Mouse (Mus musculus) fibroblast of lung, adult 2 months (primary cell): ENCODE data around the gene Bax.
"Not testable (repeated sequence)": the region's sequence is repeated elsewhere in the genome, so short reads cannot be mapped to it uniquely, and the experiment has no call there.

Source experiments
- DNase-seq: peaks from one replicate; pipeline ENCODE4 v3.0.0-alpha.2; 2011; ENCODE audit warnings: low read depth

Bax gene

DNA sequence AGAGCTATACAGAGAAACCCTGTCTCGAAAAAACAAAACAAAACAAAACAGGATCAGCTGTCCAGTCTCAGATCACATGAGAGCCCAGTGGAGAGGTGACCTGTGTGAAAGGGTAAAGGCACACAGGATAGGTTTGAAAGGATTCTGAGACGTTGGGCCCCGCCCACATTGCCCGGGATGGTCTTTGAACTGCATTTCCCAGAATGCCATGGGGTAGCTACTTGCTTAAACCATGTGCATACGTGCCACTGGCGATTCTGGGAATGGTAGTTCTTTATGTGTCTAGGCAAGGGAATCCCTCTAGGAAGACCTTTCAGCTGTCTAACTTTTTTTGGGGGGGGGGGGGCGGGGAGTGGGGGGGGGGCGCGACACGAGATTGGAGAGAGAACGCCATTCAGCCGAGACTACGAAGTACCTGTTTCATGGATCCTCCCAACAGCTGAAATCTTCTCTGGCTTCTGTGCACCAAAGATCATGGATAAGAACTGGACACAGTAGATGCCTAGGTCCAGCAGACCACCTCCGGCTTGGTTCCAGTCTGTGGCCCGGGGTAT, 14.8 kb upstream of the Bax start, which contains the start of gene Tulp2:
Gene Tulp2, plus strand, starts transcription at position 504 of the 554 bp plus-strand sequence.
- DNase-seq: no peak

DNA sequence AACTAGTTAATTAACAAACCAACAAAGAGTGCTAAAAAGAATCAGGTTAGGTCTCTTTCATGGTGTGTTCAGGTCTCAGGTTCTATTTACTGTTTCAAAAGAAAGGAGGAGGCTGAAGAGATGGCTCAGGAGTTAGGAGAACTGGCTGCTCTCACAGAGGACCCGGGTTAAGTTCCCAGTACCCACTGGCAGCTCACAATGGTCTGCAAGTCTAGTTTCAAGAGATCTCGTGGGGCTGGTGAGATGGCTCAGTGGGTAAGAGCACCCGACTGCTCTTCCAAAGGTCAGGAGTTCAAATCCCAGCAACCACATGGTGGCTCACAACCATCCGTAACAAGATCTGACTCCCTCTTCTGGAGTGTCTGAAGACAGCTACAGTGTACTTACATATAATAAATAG, 13.6 kb upstream of the Bax start:
- DNase-seq: not testable (repeated sequence)

DNA sequence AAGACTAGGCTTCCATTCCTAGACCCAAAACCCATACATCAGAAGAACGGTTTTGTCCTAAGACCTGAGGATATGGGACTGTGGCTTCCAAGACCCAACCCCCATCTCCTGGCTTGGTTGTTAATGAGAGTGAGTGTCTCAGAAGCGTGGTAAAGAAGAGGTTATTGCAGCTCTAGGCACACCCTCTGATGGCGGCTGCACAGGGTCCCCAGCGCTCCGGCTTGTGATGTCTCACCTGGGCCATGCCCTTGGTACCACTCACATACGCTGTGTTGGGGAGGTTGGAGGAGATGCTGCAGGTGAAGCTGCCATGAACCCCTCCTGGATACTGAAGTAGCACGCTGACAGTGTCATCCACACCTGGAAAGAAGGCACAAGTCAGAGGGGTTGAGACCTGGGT, 12.1 kb upstream of the Bax start:
- DNase-seq: no peak

DNA sequence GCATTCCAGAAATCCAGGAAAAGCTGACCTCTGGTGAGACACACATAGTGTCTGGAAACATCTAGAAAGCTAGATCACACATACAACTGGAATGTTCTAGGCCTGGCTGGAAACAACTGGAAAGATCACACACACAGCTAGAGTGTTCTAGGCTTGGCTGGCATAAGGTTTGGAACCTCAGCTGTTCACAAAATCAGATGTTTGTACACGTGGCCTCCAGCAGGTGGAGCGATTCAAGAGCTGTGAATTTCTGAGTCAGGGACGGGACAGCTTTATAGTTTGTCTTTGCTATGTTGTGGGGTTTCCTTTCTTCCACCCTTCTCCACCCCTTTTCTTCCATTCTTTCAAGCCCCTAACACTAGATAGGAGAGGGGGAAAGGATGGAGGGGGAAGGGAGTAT, 10.3 kb upstream of the Bax start:
- no peak for DNase-seq

DNA sequence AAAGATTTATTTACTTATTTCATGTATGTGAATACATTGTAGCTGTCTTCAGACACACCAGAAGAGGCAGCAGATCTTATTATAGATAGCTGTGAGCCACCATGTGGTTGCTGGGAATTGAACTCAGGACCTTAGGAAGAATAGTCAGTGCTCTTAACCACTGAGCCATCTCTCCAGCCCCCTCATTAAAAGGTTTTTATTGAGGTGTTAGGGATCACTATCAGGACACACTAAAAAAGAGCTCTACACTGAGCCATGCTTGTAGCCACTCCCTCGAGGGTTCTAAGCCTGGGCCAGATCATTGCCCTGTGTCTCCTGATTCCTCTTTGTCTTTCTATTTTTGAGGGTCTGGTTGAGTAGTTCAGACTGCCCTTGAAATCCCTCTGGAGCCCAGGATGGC, 9.8 kb upstream of the Bax start:
- no peak for DNase-seq

DNA sequence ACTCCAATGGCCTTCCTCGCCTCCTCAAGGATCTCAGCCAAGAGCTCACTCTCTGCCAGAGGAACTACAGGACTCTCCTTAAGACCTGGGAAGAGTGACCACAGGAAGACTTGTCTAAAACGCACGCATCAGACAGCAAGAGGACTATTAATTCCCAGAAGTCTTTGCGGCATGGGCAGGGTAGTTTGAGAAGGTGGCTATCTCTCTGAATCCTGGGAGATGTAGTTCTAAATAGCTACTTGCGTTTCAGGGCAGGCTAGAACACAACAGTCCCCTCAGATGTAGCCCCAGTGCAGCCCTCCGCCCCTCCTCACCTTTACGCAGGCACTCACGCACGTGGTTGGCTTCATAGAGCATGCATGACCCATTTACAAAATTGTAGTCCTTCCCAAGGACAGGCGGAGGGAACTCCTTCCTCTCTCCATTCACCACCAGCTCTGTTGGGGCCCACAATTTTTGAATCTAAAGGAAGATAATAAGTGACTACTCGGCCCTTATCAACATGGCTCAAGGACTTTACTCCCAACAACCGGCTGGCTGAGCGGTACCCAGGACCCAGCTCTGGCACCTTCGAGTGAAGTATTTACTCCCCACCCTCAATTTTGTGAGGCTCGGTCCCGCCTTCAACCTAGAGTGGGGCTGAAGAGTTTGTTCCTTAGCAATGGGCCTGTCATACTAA, 8.7 kb upstream of the Bax start:
- no peak for DNase-seq

DNA sequence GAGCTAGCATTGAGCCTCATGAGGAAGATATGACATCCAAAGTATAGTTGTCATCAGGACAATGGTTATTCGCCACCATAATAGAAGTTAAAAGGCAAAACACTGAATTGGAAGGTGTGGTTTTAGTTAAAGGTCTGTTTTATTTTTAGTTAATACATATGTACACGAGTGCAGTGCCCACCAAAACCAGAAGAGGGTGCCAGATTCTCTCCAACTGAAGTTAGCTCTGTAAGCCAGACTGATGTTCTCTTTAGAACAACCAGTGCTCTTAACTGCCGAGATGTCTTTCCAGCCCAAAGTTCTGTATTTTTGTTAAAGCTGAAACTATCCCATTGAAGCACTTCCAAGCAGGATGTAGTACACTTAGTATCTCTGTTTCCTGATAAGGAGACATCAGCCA, 4.2 kb upstream of the Bax start:
- DNase-seq: no peak

DNA sequence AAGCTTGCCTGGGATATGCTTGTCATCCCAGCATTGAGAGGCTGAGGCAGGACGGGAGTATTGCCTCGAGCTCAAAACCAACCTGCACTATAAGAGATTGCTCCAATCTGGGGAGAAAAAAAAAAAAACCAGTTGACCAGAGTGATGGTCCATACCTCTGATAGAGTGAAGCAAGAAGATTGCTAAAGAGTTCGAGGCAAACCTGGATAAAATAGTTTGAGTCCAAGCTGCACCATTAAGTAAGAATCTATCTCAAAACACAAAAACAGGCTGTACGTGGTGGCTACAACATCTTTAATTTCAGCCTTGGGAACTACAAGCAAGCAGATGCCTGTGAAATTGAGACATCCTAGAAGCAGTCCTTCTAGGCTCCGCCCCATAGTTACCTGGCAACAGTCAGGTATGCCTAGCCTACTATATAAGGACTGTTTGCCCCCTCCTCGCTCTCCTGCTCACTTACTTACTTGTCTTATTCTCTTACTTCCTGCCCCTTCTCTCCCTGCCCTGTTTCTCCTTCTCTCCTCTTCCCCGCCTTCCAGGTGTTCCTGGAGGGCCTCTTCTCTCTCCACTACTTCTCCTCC, 482 bp upstream of the Bax start:
- DNase-seq: no peak

DNA sequence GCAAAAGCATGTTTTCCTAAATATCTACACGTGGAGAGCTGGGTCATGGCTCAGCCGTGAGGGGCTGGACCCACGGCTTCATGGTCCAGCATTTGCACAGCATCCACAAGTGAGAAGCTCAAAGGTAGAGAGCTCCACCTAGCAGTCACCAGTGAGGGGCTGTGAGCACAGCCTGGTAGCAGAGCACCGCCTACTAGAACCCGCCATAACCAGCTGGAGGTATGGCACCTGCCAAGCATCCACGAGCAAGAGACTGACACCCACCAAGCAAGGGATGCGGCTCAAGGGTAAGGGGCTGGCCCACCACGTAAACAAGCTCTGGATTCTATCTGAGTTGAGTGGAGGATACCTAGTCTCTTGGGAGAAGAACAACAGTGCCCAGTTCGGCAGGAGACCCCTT, 1.1 kb downstream of the Bax start:
- no peak for DNase-seq

DNA sequence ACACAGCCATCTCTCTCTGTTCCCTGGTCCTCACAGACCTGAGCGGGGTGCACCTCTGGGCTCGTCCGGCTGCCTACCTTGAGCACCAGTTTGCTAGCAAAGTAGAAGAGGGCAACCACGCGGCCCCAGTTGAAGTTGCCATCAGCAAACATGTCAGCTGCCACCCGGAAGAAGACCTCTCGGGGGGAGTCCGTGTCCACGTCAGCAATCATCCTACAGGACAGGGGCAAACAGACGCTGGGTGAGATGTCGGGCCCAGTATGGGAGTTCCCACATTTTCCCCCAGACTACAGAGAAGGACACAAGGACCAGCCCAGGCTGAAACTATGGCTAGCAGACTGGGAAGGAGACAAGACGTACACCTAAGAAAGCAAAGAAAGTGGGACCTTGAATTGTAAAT, 1.6 kb downstream of the Bax start:
- DNase-seq: no peak

DNA sequence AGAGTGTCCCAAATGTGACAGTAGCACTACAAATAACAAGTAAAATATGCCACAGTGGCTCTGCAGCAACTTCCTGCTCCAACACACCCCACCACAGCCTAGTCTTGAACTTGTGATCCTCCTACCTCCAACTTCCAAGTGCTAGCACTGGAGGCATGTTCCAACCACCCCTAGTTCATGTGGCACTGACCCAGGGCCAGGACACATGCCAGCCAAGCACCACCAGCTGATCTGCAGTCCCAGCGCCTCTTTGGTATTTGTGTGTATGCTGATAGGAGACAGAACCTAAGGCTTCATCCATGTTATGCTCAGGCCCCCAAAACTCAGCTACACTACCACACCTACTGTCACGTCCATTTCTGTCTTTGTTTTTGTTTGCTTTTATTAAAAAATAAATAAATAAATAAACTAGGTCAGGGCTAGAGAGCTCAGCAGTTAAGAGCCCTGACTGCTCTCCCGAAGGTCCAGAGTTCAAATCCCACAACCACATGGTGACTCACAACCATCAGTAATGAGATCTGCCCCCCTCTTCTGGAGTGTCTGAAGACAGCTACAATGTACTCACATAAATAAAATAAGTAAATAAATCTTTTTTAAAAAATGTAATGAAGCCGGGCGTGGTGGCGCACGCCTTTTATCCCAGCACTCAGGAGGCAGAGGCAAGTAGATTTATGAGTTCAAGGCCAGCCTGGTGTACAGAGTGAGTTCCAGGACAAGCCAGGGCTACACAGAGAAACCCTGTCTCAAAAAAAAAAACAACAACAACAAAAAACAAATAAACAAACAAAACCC, 2.5 kb downstream of the Bax start:
- DNase-seq: no peak

DNA sequence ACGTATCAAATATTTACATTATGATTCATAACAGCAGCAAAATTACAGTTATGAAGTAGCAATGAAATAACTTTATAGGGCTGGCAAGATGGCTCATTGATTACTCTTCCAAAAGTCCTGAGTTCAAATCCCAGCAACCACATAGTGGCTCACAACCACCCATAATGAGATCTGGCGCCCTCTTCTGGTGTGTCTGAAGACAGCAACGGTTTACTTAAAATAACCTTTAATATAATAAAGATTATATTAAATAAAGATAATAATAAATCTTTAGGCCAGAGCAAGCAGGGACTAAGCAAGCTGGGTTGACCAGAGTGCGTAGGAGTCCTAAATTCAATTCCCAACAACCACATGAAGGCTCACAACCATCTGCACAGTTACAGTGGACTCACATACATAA, 3.8 kb downstream of the Bax start:
- DNase-seq: not testable (repeated sequence)

DNA sequence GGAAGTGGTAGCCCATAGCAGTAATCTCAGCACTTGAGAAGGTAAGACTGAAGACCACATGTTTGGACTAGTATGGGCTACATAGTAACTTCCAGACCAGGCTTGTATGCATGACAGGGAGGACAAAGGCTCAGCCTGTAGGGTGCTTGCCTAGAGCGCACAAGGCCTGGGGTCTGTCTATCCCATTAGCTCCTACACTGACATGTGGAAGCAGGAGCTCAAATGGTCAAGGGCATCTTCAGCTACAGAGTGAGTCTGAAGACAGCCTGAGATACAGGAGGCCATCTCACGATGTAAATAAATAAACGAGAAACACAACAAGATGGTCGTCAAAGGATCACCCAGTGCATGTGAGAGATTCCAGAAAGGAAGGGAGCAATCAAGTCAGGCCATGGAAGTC, 4.4 kb downstream of the Bax start:
- DNase-seq: no peak

DNA sequence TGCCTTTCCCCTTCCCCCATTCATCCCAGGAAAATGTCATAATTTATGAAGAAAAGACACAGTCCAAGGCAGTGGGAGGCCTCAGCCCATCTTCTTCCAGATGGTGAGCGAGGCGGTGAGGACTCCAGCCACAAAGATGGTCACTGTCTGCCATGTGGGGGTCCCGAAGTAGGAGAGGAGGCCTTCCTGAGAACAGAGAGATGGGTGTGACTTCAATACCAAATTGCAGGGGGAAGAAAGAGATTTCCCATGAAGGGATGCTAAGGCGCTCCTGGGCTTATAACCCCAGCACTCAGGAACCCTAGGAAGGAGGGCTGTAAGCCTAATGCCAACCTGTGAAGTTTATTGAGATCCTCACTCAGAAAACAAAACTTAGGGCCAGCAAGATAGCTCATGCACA, 4.9 kb downstream of the Bax start:
- no peak for DNase-seq

DNA sequence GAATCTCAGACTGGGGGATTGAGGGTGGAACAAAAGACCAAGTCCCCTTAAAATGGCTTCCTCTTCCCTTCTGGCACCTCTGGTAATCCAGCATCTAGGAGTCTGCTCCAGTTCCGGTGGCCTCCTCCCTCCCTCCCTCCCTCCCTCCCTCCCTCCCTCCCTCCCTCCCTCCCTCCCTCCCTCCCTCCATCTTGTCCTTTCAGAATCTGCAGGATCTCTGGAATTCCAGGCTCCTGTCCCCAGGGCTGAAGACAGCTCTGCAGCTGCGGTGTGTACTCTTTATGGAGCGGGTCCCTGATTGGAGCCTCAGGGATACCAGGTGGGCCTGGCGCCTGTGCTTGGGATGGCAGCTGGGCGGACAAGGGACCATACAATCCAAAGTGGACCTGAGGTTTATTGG, 5.4 kb downstream of the Bax start:
- DNase-seq: no peak

DNA sequence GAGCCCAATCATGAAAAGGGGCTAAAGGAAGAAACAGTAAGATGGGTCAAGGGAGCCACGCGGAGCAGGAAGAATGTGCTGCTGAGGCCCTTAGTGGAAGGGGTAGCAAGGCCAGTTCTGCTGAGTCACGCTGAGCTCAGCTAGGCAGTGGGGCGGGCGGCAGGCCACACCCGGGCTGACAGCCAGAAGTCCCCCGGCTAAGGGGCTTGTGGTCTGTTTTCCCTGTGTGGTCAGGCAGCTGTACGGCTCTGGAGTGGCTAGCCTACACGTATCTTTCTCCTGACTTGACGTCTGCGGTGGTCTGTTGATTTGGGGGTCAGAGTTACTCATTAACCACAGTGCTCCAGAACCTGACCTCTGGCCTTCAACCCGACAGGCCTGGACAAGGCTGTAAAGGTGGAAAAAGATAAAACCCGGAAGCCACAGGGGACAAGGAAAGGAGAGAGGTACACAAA, 5.8 kb downstream of the Bax start:
- DNase-seq: peak; percentile 92

DNA sequence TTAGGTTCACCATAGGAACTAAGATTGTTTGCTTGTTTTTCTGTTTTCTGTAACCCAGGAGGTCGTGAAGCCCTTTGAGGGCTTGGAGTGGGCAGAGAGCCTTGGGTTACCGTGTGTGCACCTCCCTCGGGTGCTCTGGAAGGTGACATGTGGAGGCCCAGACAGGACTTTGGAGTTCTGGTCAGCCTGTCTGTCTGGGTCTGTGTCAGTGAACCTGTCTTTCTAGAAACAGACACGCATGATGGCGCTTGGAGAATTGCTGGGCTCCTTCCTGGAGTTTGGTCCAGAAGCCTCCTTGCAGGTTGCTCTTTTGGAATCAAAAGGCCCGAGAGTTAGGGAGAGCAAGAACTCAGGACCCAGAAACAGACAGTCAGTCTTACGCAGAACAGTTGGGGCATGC, 6.3 kb downstream of the Bax start:
- no peak for DNase-seq

DNA sequence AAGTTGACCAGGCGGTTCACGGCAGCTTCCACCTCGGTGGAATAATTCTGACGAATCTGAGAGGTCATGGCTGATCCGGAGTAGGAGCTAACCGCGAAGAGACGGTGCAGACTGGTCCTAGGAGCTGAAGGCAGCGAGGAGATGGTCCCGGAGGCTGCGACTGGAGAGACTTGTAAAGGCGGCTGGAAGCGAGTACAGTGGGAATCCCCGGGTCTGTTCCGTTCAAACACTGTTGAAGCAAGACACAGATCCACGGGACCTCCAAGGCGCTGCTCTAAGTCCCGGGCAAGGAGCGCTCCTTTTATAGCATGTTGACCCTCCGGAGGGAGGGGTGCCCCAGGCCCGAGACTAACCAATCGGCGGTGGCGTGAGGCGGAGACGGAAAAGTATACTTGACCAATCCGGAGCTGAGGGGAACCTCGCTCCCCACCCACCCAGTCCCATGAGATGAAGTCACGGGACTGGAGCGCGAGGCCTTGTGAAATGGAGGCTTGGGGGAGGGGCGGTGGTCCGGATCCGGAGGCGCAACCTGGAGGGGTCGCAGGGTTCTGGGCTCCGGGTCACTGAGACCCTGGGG, 7.0 kb downstream of the Bax start, which contains the start of gene Ftl1:
Gene Ftl1, minus strand, starts transcription at position 321 of the 577 bp plus-strand sequence.
- peak; percentile 95 for DNase-seq

DNA sequence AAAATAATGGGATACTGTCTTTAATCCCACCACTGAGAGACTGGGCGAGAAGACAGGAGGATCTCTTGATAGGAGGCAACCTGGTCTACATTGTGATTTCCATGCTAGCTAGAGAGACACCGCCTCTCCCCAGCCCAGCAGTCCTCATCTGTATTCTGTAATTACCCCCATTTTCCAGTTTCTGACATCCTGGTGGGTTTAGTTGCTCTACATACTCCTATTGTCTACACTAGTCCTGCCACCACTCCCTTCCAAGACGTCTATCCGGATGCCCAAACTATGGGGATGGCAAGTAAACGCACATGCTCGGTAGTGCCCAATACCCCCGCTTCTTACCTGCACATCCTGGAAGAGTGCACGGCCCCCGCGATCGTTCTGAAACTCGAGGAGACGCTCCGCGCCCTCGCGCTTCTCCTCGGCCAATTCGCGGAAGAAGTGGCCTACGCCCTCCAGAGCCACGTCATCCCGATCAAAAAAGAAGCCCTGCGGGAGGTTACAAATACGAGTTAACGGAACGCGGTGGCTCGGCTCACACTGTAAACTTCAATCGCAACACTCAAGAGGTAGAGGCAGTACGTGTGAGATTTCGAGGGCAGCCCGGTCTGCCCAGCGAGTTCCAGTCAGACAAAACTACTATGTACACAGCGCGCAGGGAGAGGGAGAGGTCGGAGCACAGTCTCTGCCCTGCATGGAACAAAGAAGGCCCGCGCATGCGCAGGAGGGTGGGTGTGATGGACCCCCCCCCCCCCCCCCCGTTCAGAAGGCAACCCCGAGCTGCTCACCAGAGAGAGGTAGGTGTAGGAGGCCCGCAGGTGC, 7.7 kb downstream of the Bax start:
- no peak for DNase-seq

DNA sequence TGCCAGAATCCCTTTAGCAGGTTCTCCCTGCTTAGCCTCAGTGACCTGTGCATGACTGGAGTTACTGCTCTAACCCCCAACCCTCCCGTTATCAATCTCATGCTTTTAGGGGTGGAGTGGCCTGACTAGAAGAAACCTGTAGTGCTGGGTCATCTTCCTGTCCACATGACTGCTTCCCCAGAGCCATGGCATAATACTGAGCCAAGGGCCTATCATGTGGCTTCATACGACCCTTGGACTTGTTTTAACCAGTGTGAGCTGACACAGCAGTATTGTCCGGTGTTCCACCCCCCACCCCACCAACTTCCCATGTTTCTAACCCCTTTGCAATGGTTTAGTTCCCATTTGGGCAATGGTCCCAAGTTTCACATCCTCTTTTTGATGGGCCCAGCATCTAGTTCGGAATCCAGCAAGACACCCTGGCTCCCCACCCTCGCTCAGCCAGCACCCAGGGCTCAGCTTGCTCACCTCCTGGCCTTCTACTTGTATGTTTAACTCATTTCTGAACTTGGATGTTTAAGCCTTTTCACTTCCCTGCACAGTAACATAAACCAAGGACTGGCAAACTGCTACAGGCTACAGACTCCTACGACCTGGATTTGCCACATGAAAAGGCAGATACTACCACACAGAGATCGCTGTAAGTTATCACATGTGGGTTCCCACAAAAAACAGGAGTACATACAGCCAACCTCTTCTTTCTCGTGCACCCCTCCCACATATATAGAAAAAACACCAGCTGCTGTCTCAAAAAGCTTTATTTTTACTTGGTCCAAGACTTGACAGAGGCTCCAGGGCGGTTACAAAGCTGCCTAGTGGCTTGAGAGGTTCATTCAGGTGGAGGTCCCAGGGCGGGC, 9.3 kb downstream of the Bax start:
- no peak for DNase-seq

DNA sequence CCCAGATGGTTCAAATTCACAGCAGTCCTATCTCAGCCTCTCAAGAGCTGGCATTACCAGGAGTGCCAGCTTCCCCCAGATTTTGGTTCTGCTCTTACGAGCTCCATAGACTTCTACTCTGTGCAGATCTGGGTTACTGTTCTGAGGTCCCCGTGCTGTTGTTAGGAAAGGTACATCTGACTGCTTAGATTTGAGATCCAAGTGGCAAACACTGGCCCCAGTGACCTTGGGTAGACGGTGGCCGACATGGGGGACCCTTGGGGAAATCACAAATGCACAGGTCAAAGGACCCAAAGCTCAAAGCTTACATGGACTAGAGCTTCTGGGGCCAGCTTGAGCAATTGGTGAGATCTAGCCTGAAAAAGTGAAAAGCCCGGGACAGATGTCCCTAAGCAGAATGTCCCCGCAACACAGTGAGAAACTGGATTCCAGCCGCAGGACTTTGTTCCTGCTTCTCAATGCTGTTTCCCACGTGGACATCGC, 9.9 kb downstream of the Bax start:
- DNase-seq: no peak
